Comparison of ENCODE assay signal across 8 mouse cellular contexts in genomic region chr15:98567278-98568134, GRCm38 (mm10). TPM values are rescaled to one million over a fixed set of nuclear protein-coding genes. Genes with fewer than 3 reads are reported as not detected.
DNase-seq lines count a peak whose midpoint lies in the region; ATAC-seq lines count a peak whose summit lies in the region.

No protein-coding gene starts in this region.

- peak; percentile 97 for ATAC-seq in hindbrain, embryonic 14.5 days (ENCODE audit: low FRiP score)

- H3K9me3 ChIP-seq in hindbrain, embryonic 14.5 days (ENCODE audit: control insufficient read depth, low read length), result no peaks in the 10 kb centered on the region

- H3K27ac ChIP-seq in hindbrain, embryonic 14.5 days, result peak overlapping the region; percentile 91

- peak; percentile 99 for DNase-seq in R1 (ENCODE audit: low read depth, low spot score)
- peak; percentile 100 for DNase-seq in cerebellum, postnatal 25 days
- DNase-seq in frontal cortex, postnatal 25 days (ENCODE audit: low spot score in 2 of 2), result peak; percentile 100
- DNase-seq in hindbrain, embryonic 14.5 days (ENCODE audit: low spot score), result peak; percentile 100
- DNase-seq in layer of hippocampus, postnatal 36 days, result peak; percentile 100
- DNase-seq in lung, postnatal 36 days, result peak; percentile 99
- peak; percentile 100 for DNase-seq in retina, postnatal 1 day
- peak; percentile 98 to 100 for DNase-seq in urinary bladder, adult 18-20 months (ENCODE audit: low spot score in 2 of 2)

- peaks cover 25% of the 10 kb centered on the region for H3K36me3 ChIP-seq in hindbrain, embryonic 14.5 days (replicated peaks; ENCODE audit: control insufficient read depth, insufficient read depth)

- WGBS in hindbrain, embryonic 14.5 days, result under 1% methylated on average over 88 of the region's 88 CpGs

- H3K27me3 ChIP-seq in hindbrain, embryonic 14.5 days (ENCODE audit: control insufficient read depth, insufficient read depth, low read length), result no peaks in the 10 kb centered on the region

- peaks cover 30% of the 10 kb centered on the region for H3K4me1 ChIP-seq in hindbrain, embryonic 14.5 days (replicated peaks; ENCODE audit: control insufficient read depth, insufficient read depth, low read length)

- peak overlapping the region; percentile 73 for H3K9ac ChIP-seq in hindbrain, embryonic 14.5 days

- H3K4me2 ChIP-seq in hindbrain, embryonic 14.5 days (replicated peaks), result peak overlapping the region; percentile 97

- H3K4me3 ChIP-seq in hindbrain, embryonic 14.5 days (replicated peaks; ENCODE audit: low read length), result peak overlapping the region; percentile 82

RNA-seq across cellular contexts. Expression of gene Ccnt1, which starts 3.2 kb away (rescaled TPM):
- 59.8 and 65.1 TPM in 2 replicates for polyA plus RNA-seq in hindbrain, embryonic 14.5 days (2014; fragmentation: Nextera tagmentation; extraction: Ambion mirVana)
- 10 to 100 TPM; 37.5 to 49.6 TPM for total RNA-seq in layer of hippocampus, postnatal 36 days (2021)

RNA-seq across cellular contexts. Expression of gene 4930415O20Rik, which starts 3.3 kb away (rescaled TPM):
- not detected in 2 replicates for polyA plus RNA-seq in hindbrain, embryonic 14.5 days (2014; fragmentation: Nextera tagmentation; extraction: Ambion mirVana)
- not detected for total RNA-seq in layer of hippocampus, postnatal 36 days (2021)

RNA-seq across cellular contexts. Expression of gene Kansl2, which starts 33.4 kb away (rescaled TPM):
- polyA plus RNA-seq in hindbrain, embryonic 14.5 days (2014; fragmentation: Nextera tagmentation; extraction: Ambion mirVana), result 99.5 and 100 TPM in 2 replicates
- total RNA-seq in layer of hippocampus, postnatal 36 days (2021), result 10 to 100 TPM; 62.6 to 64.2 TPM

RNA-seq across cellular contexts. Expression of gene Adcy6, which starts 42.4 kb away (rescaled TPM):
- 8.4 and 11.0 TPM in 2 replicates for polyA plus RNA-seq in hindbrain, embryonic 14.5 days (2014; fragmentation: Nextera tagmentation; extraction: Ambion mirVana)
- 10 to 100 TPM; 43.7 to 48.8 TPM for total RNA-seq in layer of hippocampus, postnatal 36 days (2021)

Comparison
In these comparisons a context has a peak if more than half of its experiments do, and no peak if none do; other contexts are left out.
1. Peak in every context shown above with its lines: DNase-seq, ATAC-seq, H3K4me3 ChIP-seq and H3K27ac ChIP-seq.